Mouse (Mus musculus) MEL (cell line): ENCODE data around the gene Igsf8. TPM values are rescaled to one million over a fixed set of nuclear protein-coding genes. Genes with fewer than 3 reads are reported as not detected.

ENCODE experiments used
- DNase-seq: peaks from one replicate; pipeline ENCODE4 v3.0.0; 2011; ENCODE audit warnings: low read depth, low spot score
- H3K27ac ChIP-seq: 2 replicates; pipeline ENCODE4 v1.5.1; 2012; ENCODE audit warnings: low read depth, mild to moderate bottlenecking, control low read depth, low read length, moderate library complexity; ENCODE audit not compliant: control insufficient read depth
- H3K27me3 ChIP-seq, 2 experiments: fragments of 150-350 bp in 1 of 2; sonication (generic) in 1 of 2; 2 replicates each; pipeline ENCODE4 v1.6.1; 2012; ENCODE audit warnings: low read length in 2 of 2, mild to moderate bottlenecking in 2 of 2, improper control_type of control experiment in 1 of 2, moderate library complexity in 1 of 2; ENCODE audit not compliant: insufficient read depth in 2 of 2, control insufficient read depth in 1 of 2
- H3K36me3 ChIP-seq, 2 experiments: 2 replicates each; pipeline ENCODE4 v1.6.1; 2012 to 2014; ENCODE audit warnings: low read length in 2 of 2, improper control_type of control experiment in 1 of 2, inconsistent platforms in 1 of 2, mild to moderate bottlenecking in 1 of 2; ENCODE audit not compliant: insufficient read depth in 2 of 2, control insufficient read depth in 1 of 2
- H3K4me1 ChIP-seq, 2 experiments: fragments of 150-350 bp in 1 of 2; sonication (generic) in 1 of 2; 2 replicates each; pipeline ENCODE4 v1.6.1; 2012; ENCODE audit warnings: low read length in 2 of 2, improper control_type of control experiment in 1 of 2, mild to moderate bottlenecking in 1 of 2; ENCODE audit not compliant: insufficient read depth in 2 of 2, control insufficient read depth in 1 of 2
- H3K4me3 ChIP-seq, 2 experiments: fragments of 150-350 bp in 1 of 2; sonication (generic) in 1 of 2; 2 replicates each; pipeline ENCODE4 v1.5.1; 2012; ENCODE audit warnings: low read depth in 2 of 2, low read length in 2 of 2, mild to moderate bottlenecking in 2 of 2, moderate library complexity in 2 of 2, control low read depth in 1 of 2, improper control_type of control experiment in 1 of 2; ENCODE audit not compliant: control insufficient read depth in 1 of 2, insufficient read depth in 1 of 2
- H3K79me2 ChIP-seq: 2 replicates; pipeline ENCODE4 v1.6.1; 2012; ENCODE audit warnings: mild to moderate bottlenecking, low read length, moderate library complexity; ENCODE audit not compliant: control insufficient read depth, poor library complexity, insufficient read depth
- H3K9ac ChIP-seq: 2 replicates; pipeline ENCODE4 v1.6.1; 2012; ENCODE audit warnings: low read depth, mild to moderate bottlenecking, control low read depth, low read length, moderate library complexity; ENCODE audit not compliant: control insufficient read depth, poor library complexity, severe bottlenecking
- H3K9me3 ChIP-seq: fragments of 150-350 bp; sonication (generic); replicated peaks from 2 replicates; pipeline ENCODE4 v1.6.1; 2012; ENCODE audit warnings: mild to moderate bottlenecking, low read length, improper control_type of control experiment, moderate library complexity; ENCODE audit not compliant: insufficient read depth
- BHLHE40 ChIP-seq: IDR thresholded peaks from 2 replicates; pipeline ENCODE4 v1.6.1; 2012; ENCODE audit warnings: low read depth, mild to moderate bottlenecking, inconsistent platforms, low read length, improper control_type of control experiment, borderline replicate concordance
- CHD1 ChIP-seq: IDR thresholded peaks from 2 replicates; pipeline ENCODE4 v1.6.1; 2012; ENCODE audit warnings: low read depth, mild to moderate bottlenecking, inconsistent platforms, low read length, improper control_type of control experiment
- CHD2 ChIP-seq: IDR thresholded peaks from 2 replicates; pipeline ENCODE4 v1.6.1; 2011; ENCODE audit warnings: low read length, improper control_type of control experiment
- GATA1 ChIP-seq: IDR thresholded peaks from 2 replicates; pipeline ENCODE4 v1.6.1; 2011; ENCODE audit warnings: low read depth, low read length, improper control_type of control experiment
- HCFC1 ChIP-seq: IDR thresholded peaks from 2 replicates; pipeline ENCODE4 v1.6.1; 2012; ENCODE audit warnings: low read depth, mild to moderate bottlenecking, inconsistent platforms, low read length, improper control_type of control experiment, moderate library complexity
- MYB ChIP-seq: IDR thresholded peaks from 2 replicates; pipeline ENCODE4 v1.6.1; 2011; ENCODE audit warnings: mild to moderate bottlenecking, low read depth, low read length, improper control_type of control experiment
- RAD21 ChIP-seq: IDR thresholded peaks from 2 replicates; pipeline ENCODE4 v1.6.1; 2011; ENCODE audit warnings: mild to moderate bottlenecking, low read depth, low read length, improper control_type of control experiment
- SIN3A ChIP-seq: IDR thresholded peaks from 2 replicates; pipeline ENCODE4 v1.6.1; 2012; ENCODE audit warnings: low read length, improper control_type of control experiment, inconsistent platforms
- TAL1 ChIP-seq: IDR thresholded peaks from 2 replicates; pipeline ENCODE4 v1.6.1; 2012; ENCODE audit warnings: mild to moderate bottlenecking, inconsistent platforms, low read length, moderate library complexity, mixed read lengths
- TCF12 ChIP-seq: IDR thresholded peaks from 2 replicates; pipeline ENCODE4 v1.6.1; 2014; ENCODE audit warnings: low read depth, mild to moderate bottlenecking, inconsistent platforms, low read length, improper control_type of control experiment, moderate library complexity
- UBTF ChIP-seq: IDR thresholded peaks from 2 replicates; pipeline ENCODE4 v1.6.1; 2012; ENCODE audit warnings: low read depth, mild to moderate bottlenecking, inconsistent platforms, low read length, improper control_type of control experiment, moderate library complexity, borderline replicate concordance; ENCODE audit not compliant: insufficient read depth
- ZKSCAN1 ChIP-seq: IDR thresholded peaks from 2 replicates; pipeline ENCODE4 v1.6.1; 2012; ENCODE audit warnings: low read depth, mild to moderate bottlenecking, inconsistent platforms, low read length, improper control_type of control experiment, moderate library complexity
- ZMIZ1 ChIP-seq: IDR thresholded peaks from 2 replicates; pipeline ENCODE4 v1.6.1; 2012; ENCODE audit warnings: low read depth, mild to moderate bottlenecking, inconsistent platforms, low read length, improper control_type of control experiment, moderate library complexity
- ZNF384 ChIP-seq: IDR thresholded peaks from 2 replicates; pipeline ENCODE4 v1.6.1; 2012; ENCODE audit warnings: low read depth, mild to moderate bottlenecking, inconsistent platforms, low read length, improper control_type of control experiment
- polyA plus RNA-seq, 2 experiments: library from polyadenylated mRNA; stranded (reverse) in 1 of 2; unstranded in 1 of 2; fragments of >175 nt in 1 of 2; fragments of >200 nt in 1 of 2; gene quantifications; 2 replicates each; pipeline versions ENCODE4 v1.2.1 to v1.2.4; 2012; ENCODE audit warnings: low replicate concordance in 2 of 2, low read depth in 1 of 2; ENCODE audit not compliant: insufficient read length in 2 of 2, insufficient read depth in 1 of 2, missing spikeins in 1 of 2
- total RNA-seq: library from RNA; depleted of rRNA; stranded (reverse); fragments of 300-350 nt; gene quantifications from 2 replicates; pipeline ENCODE4 v1.2.3, GENCODE M21; 2012

The Igsf8 gene
- total and polyA plus RNA-seq, 3 experiments = 88.0 to 97.2 TPM; not detected in 1

DNA sequence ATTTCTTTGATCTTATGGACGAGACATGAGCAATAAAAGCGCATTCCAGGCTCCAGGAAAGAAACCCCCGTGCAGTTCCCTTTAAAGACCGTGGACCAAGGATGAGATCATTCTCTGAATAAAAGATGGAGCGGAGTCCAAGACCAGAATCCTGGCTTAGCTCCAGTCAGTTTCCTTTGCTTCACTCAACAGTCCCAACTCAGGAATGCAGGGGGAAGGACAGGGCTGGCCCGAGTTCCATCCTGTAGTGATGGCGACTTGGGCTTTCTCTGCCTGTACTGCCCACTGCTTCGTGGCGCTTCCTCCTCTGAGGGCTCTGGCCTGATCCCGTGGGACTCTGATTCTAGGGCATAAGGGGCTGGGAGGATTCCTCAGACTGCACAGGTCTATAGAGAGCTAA lies 41.0 kb upstream of the Igsf8 start:
- Histone ChIP-seq H3K36me3 (peaks cover 0 to 4% of the 10 kb centered on the region in 2 experiments; a peak in 2 of 4 replicates), H3K4me1 (peaks cover 0 to 4% of the 10 kb centered on the region in 2 experiments; a peak in 1 of 4 replicates), H3K4me3 (no peak overlapping the region)
- no peak for DNase-seq
- TF ChIP-seq TCF12 = no peak
- TF ChIP-seq, all 39 proteins: peak for 0
- H3K27me3 ChIP-seq = peaks cover 5% of the 10 kb centered on the region in 2 experiments; a peak in 3 of 4 replicates
- no peaks in the 10 kb centered on the region for H3K9me3 ChIP-seq
- no peak overlapping the region for H3K9ac ChIP-seq
- H3K27ac ChIP-seq = no peak overlapping the region
- H3K79me2 ChIP-seq = no peaks in the 10 kb centered on the region

- Histone ChIP-seq H3K36me3 (peaks cover 0 to 4% of the 10 kb centered on the region in 2 experiments; a peak in 2 of 4 replicates), H3K9ac (no peak overlapping the region), H3K79me2 (no peaks in the 10 kb centered on the region), H3K4me3 (no peak overlapping the region), H3K9me3 (no peaks in the 10 kb centered on the region), H3K4me1 (peaks cover 0 to 4% of the 10 kb centered on the region in 2 experiments; a peak in 1 of 4 replicates), H3K27ac (no peak overlapping the region), H3K27me3 (peaks cover 5 to 6% of the 10 kb centered on the region in 2 experiments; a peak in 3 of 4 replicates)
- no peak for DNase-seq
- no peak for TF ChIP-seq BHLHE40
Measured at GRCm38 (mm10) chr1:172221297-172222063, 40.0 kb upstream of the Igsf8 start.

DNA sequence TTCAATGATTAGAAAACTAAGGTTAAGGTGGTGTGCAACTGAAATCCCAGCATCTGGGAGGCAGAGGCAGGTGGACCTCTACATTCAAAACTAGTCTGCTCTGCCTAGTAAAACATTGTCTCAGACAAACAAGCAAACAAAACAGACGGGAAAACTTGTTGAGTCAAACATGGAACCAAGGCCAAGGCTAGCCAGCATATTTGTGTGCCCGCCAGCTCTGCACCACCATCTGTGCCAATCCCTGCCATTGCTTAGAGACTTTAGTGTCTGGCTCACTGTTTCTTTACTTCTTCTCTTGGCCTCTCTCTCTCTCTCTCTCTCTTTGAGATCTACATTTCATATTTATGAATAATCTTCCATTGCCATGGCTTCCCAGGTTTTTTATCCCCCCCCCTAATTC lies 33.2 kb upstream of the Igsf8 start:
- H3K4me1 ChIP-seq = no peaks in the 10 kb centered on the region
- peaks cover 6 to 11% of the 10 kb centered on the region in 2 experiments; a peak in 3 of 4 replicates for H3K27me3 ChIP-seq
- no peaks in the 10 kb centered on the region for H3K79me2 ChIP-seq
- no peaks in the 10 kb centered on the region for H3K9me3 ChIP-seq
- H3K4me3 ChIP-seq = no peak overlapping the region
- no peak overlapping the region for H3K9ac ChIP-seq
- DNase-seq = no peak
- H3K36me3 ChIP-seq = no peaks in the 10 kb centered on the region
- no peak overlapping the region for H3K27ac ChIP-seq
- TF ChIP-seq TAL1 (no peak), UBTF (no peak), ZKSCAN1 (no peak), CHD1 (no peak), TCF12 (no peak), MYB (no peak), HCFC1 (no peak), GATA1 (no peak), ZNF384 (no peak), SIN3A (no peak), RAD21 (no peak), CHD2 (no peak), ZMIZ1 (no peak)
- TF ChIP-seq, all 39 proteins: peak for 0
